Mouse (Mus musculus) myocyte (in vitro differentiated cells): ENCODE data around the gene Flii. TPM values are rescaled to one million over a fixed set of nuclear protein-coding genes. Genes with fewer than 3 reads are reported as not detected.

ENCODE experiments used
- H3K27me3 ChIP-seq: one replicate; pipeline ENCODE4 v1.6.1; 2011; ENCODE audit not compliant: control insufficient read depth, insufficient read depth, insufficient read length
- H3K36me3 ChIP-seq: one replicate; pipeline ENCODE4 v1.6.1; 2011; ENCODE audit not compliant: control insufficient read depth, insufficient read depth
- H3K4me2 ChIP-seq: one replicate; pipeline ENCODE4 v1.6.1; 2011; ENCODE audit warnings: low read depth, control low read depth
- H3K4me3 ChIP-seq: one replicate; pipeline ENCODE4 v1.5.1; 2011; ENCODE audit warnings: mild to moderate bottlenecking, control low read depth, moderate library complexity
- H3K79me2 ChIP-seq: one replicate; pipeline ENCODE4 v1.6.1; 2011; ENCODE audit not compliant: control insufficient read depth, insufficient read depth
- H3ac ChIP-seq: one replicate; pipeline ENCODE4 v1.6.1; 2011; ENCODE audit not compliant: control insufficient read depth, insufficient read length
- CEBPB ChIP-seq: IDR thresholded peaks from 2 replicates; pipeline ENCODE4 v1.6.1; 2011; ENCODE audit warnings: mild to moderate bottlenecking, moderate library complexity; ENCODE audit not compliant: poor library complexity, insufficient read depth, severe bottlenecking
- E2F4 ChIP-seq: IDR thresholded peaks from one replicate; pipeline ENCODE4 v1.6.1; 2011; ENCODE audit warnings: mild to moderate bottlenecking, control low read depth, moderate library complexity; ENCODE audit not compliant: insufficient read depth
- MAX ChIP-seq: IDR thresholded peaks from one replicate; pipeline ENCODE4 v1.6.1; 2011; ENCODE audit warnings: low read depth, mild to moderate bottlenecking, control low read depth
- MYOD1 ChIP-seq, 3 experiments: IDR thresholded peaks; one replicate each; pipeline ENCODE4 v1.6.1; 2011; ENCODE audit warnings: control low read depth in 2 of 3, low read depth in 2 of 3, mild to moderate bottlenecking in 2 of 3, moderate library complexity in 1 of 3; ENCODE audit not compliant: insufficient read length in 2 of 3, control insufficient read depth in 1 of 3
- MYOG ChIP-seq, 3 experiments: IDR thresholded peaks; one replicate each; pipeline ENCODE4 v1.6.1; 2011; ENCODE audit warnings: control low read depth in 2 of 3, low read depth in 2 of 3, mild to moderate bottlenecking in 2 of 3; ENCODE audit not compliant: insufficient read length in 2 of 3, control insufficient read depth in 1 of 3, insufficient read depth in 1 of 3
- POLR2A ChIP-seq: IDR thresholded peaks from one replicate; pipeline ENCODE4 v1.6.1; 2011; ENCODE audit warnings: low read depth, mild to moderate bottlenecking, control low read depth, moderate library complexity; ENCODE audit not compliant: insufficient read length
- POLR2AphosphoS2 ChIP-seq: IDR thresholded peaks from one replicate; pipeline ENCODE4 v1.6.1; 2011; ENCODE audit warnings: low read depth, control low read depth; ENCODE audit not compliant: insufficient read length
- REST ChIP-seq: IDR thresholded peaks from one replicate; pipeline ENCODE4 v1.6.1; 2011; ENCODE audit warnings: mild to moderate bottlenecking, control low read depth, moderate library complexity; ENCODE audit not compliant: insufficient read depth, insufficient read length
- SRF ChIP-seq: IDR thresholded peaks from one replicate; pipeline ENCODE4 v1.6.1; 2011; ENCODE audit warnings: low read depth; ENCODE audit not compliant: control insufficient read depth, insufficient read length
- TCF12 ChIP-seq: IDR thresholded peaks from one replicate; pipeline ENCODE4 v1.6.1; 2011; ENCODE audit warnings: mild to moderate bottlenecking, control low read depth; ENCODE audit not compliant: poor library complexity, insufficient read depth, severe bottlenecking
- TCF3 ChIP-seq: IDR thresholded peaks from one replicate; pipeline ENCODE4 v1.6.1; 2011; ENCODE audit warnings: low read depth, control low read depth; ENCODE audit not compliant: insufficient read length
- USF1 ChIP-seq: IDR thresholded peaks from one replicate; pipeline ENCODE4 v1.6.1; 2011; ENCODE audit warnings: low read depth, mild to moderate bottlenecking, control low read depth, moderate library complexity
- polyA plus RNA-seq: library from polyadenylated mRNA; unstranded; fragments of >200 nt; fragmentation: generic; extraction: Trizol; gene quantifications from one replicate; pipeline ENCODE4 v1.2.1, GENCODE M21; 2012; ENCODE audit warnings: missing spikeins

Gene Flii
- polyA plus RNA-seq, 1 experiment = 247 TPM

DNA sequence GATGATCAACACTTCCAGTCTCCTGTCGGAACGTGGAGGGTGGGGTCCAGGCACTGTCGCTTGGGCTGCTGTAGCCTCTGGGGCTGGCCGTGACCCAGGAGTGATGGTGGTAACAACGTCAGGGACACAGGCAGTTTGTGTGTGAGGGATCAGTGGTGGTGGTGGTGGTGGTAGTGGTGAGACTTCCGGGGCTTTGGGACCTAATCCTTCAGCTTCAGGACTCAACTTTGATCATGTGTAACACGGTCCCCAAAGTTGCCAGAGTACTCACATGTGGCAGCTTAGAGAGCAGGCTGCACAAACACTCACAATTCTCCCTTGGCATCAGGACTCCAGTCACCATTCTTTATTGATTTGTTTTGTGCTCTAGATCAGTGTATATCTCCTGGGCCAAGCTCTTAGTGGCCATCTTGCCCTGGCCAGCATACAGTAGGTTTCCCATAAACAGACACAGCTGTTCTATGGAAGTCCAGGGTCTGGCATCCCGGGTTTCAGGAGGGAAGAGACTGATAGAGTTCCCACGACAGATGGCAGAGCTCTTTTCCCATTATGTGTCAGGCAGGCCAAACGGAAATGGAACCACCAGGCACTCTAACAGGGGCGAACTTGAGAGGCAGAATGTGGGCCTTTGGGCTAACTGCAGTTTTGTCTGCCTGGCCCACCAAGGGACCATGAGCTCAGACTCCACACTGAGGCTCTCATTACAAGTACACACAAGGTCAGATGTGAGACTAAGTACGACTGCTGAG, 503 bp upstream of the Flii start:
- peak overlapping the region; percentile 100 for H3K4me2 ChIP-seq
- peak overlapping the region; percentile 61 for H3ac ChIP-seq
- peaks cover 7% of the 10 kb centered on the region for H3K36me3 ChIP-seq
- no peak for TF ChIP-seq POLR2A
- no peak for TF ChIP-seq SRF
- no peak for TF ChIP-seq USF1
- TF ChIP-seq MYOG (IDR thresholded peaks at IDR 0.05; ENCODE audit: control insufficient read depth in 1 of 3, insufficient read depth in 1 of 3, insufficient read length in 2 of 3, low read depth in 2 of 3) = no peak
- no peak for TF ChIP-seq POLR2AphosphoS2
- TF ChIP-seq TCF12 = no peak
- no peak for TF ChIP-seq MYOD1 (IDR thresholded peaks at IDR 0.05; ENCODE audit: control insufficient read depth in 1 of 3, insufficient read length in 2 of 3, low read depth in 2 of 3)
- TF ChIP-seq E2F4 = no peak
- TF ChIP-seq REST = no peak
- TF ChIP-seq CEBPB = no peak
- TF ChIP-seq MAX = no peak
- no peak for TF ChIP-seq TCF3
- H3K79me2 ChIP-seq = peaks cover 8% of the 10 kb centered on the region
- no peaks in the 10 kb centered on the region for H3K27me3 ChIP-seq
- H3K4me3 ChIP-seq = peak overlapping the region; percentile 74

DNA sequence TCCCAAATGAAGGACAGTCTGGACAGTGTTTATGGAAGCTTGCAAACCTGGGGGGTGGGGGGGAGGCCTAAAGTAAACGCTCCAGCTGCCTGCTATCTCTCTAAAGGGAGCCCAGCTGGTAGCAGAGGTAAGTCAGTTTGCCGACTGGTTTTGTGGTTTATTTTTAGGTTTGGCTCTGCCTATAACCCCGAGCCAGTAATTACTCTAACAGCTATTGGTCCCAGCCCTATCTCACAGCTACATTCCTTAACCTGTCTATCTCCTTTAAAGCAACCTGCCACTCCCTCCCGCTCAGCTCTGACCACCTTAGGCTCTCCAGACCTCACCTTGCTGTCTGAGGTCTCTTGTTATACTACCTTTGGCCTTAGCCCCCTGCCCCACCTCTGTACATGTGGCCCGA, 7.8 kb downstream of the Flii start:
- Histone ChIP-seq H3K4me2 (no peak overlapping the region), H3K27me3 (no peaks in the 10 kb centered on the region), H3K36me3 (peaks cover 25% of the 10 kb centered on the region), H3ac (no peak overlapping the region), H3K79me2 (no peaks in the 10 kb centered on the region), H3K4me3 (no peak overlapping the region)
- TF ChIP-seq USF1 (no peak), POLR2AphosphoS2 (no peak), TCF3 (no peak), MYOG (IDR thresholded peaks at IDR 0.05; ENCODE audit: control insufficient read depth in 1 of 3, insufficient read depth in 1 of 3, insufficient read length in 2 of 3, low read depth in 2 of 3) (no peak), REST (no peak), MYOD1 (IDR thresholded peaks at IDR 0.05; ENCODE audit: control insufficient read depth in 1 of 3, insufficient read length in 2 of 3, low read depth in 2 of 3) (no peak), E2F4 (no peak), MAX (no peak), SRF (no peak)

DNA sequence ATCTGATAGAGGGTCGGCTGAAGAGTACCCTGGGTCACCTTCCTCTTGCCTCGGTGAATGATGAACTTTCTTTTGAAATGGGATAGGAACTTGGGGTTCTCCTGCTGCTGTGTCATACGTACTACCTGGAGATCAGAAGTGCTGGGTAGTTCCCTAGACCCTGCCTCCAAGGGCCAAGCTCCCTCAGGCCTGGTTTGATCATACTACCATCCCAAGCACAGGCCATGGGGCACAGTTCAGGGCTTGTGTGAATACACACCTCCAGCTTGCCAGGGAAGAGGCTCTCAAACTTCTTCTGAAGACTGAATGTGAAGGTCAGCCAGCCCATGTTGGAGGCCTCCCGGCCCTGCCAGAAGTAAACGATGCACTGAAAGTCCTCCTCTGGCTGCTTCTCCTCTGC, 11.2 kb downstream of the Flii start:
- TF ChIP-seq POLR2AphosphoS2 = peak; percentile 42
- no peak for TF ChIP-seq E2F4
- TF ChIP-seq SRF = no peak
- TF ChIP-seq MAX = no peak
- Histone ChIP-seq H3ac (no peak overlapping the region), H3K4me2 (no peak overlapping the region), H3K79me2 (no peaks in the 10 kb centered on the region), H3K4me3 (no peak overlapping the region), H3K27me3 (no peaks in the 10 kb centered on the region), H3K36me3 (peaks cover 10% of the 10 kb centered on the region)

DNA sequence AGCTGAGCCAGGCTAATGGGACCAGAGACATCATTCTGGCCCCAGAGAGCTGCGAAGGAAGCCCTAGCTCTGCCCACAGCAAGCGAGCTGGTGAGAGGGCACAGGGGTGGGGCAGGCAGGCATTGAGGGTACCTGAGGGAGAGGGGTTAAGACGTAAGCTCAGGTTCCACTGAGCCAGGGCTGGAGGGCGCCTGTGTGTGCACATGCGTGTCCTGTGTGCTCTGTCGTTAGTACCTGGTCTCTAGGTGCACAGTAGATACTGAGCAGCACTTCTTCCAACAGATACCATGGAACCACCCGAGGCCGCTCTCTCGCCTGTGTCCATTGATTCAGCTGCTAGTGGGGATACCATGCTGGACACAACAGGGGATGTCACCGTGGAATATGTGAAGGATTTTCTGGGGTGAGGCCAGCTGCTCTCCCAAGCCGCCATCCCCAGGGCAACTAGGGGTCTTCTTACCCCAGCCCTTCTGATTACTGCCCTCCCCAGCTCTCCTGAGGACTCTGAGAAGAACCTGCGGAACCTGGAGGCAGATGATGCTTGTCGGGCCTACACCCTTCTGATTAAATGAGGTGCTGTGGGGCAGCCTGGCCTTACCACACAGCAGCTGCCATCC, 14.3 kb downstream of the Flii start:
- TF ChIP-seq POLR2A (peak; percentile 18), POLR2AphosphoS2 (peak; percentile 61), MYOD1 (IDR thresholded peaks at IDR 0.05; ENCODE audit: control insufficient read depth in 1 of 3, insufficient read length in 2 of 3, low read depth in 2 of 3) (peak in 1 of 3 experiments; percentile 16), CEBPB (no peak)
- Histone ChIP-seq H3K27me3 (no peaks in the 10 kb centered on the region), H3K4me2 (no peak overlapping the region), H3K36me3 (peaks cover 11% of the 10 kb centered on the region), H3K4me3 (no peak overlapping the region), H3K79me2 (no peaks in the 10 kb centered on the region), H3ac (no peak overlapping the region)

DNA sequence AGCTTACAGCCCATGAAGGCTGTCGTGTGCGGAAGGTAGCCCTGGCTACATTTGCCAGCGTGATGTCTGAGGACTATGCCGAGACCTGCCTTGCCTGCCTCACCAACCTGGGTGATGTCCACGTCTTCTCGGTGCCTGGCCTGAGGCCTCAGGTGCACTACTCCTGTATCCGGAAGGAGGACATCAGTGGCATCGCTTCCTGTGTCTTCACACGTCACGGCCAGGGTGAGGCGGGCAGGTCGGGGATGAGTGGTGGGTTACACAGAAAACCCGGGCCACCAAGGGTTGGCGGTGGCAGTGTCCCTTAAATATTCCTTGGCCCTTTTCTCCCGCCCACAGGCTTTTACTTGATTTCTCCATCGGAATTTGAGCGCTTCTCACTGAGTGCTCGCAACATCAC, 15.0 kb downstream of the Flii start:
- H3K4me3 ChIP-seq = no peak overlapping the region
- no peak for TF ChIP-seq TCF3
- no peak for TF ChIP-seq MYOG (IDR thresholded peaks at IDR 0.05; ENCODE audit: control insufficient read depth in 1 of 3, insufficient read depth in 1 of 3, insufficient read length in 2 of 3, low read depth in 2 of 3)
- peak; percentile 70 for TF ChIP-seq POLR2AphosphoS2
- H3K4me2 ChIP-seq = no peak overlapping the region
- peaks cover 11% of the 10 kb centered on the region for H3K36me3 ChIP-seq
- no peaks in the 10 kb centered on the region for H3K79me2 ChIP-seq
- H3K27me3 ChIP-seq = no peaks in the 10 kb centered on the region
- H3ac ChIP-seq = no peak overlapping the region
